Mouse (Mus musculus) activated CD4-positive, CD25-positive, alpha-beta regulatory T cell, adult 9 weeks (primary cell): ENCODE results near the gene Alg9. TPM values are rescaled to one million over a fixed set of nuclear protein-coding genes. Genes with fewer than 3 reads are reported as not detected.

Experiments used
- polyA plus RNA-seq: library from polyadenylated mRNA; unstranded; fragments of 100-300 nt; shearing (Covaris generic); gene quantifications from one replicate; pipeline ENCODE4 v1.2.1, GENCODE M21; 2017

Alg9 gene
- polyA plus RNA-seq, result 10.9 TPM

GRCm38 (mm10) chr9:50774991-50775612 is at the start of gene Alg9, which contains the start of gene 1110032A03Rik:
TSS of gene Alg9 (plus strand) at chr9:50775019.
TSS of gene 1110032A03Rik (minus strand) at chr9:50775520.

GRCm38 (mm10) chr9:50738914-50739870 is 35.6 kb upstream of the Alg9 start, which contains the start of gene Dixdc1:
TSS of gene Dixdc1 (minus strand) at chr9:50739517.

DNA sequence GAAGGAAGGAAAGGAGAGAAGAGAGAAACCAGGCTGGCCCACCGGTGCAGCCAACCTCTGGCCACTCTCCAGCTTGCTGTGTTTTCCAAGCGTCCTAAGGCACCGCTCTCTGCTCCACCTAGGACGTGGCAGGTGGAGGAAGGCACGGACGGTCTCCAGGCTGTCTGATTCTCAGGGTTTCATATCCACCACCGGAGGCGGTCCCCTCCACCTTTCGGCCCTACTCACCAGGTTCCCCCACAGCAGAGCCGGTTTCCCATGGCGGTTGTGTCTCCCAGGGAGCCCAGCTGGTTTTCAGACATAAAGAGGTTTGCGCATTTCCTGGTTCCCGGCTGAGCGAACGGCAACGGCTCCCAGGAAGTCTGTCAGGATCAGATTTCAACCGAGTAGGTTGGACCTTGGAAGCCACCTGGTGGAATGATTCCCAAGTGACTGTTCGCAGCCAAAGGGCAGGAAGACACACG is 28.6 kb upstream of the Alg9 start, which contains the start of gene 2310030G06Rik:
Gene 2310030G06Rik (minus strand): TSS at position 323 of the 464 bp plus-strand sequence.

DNA sequence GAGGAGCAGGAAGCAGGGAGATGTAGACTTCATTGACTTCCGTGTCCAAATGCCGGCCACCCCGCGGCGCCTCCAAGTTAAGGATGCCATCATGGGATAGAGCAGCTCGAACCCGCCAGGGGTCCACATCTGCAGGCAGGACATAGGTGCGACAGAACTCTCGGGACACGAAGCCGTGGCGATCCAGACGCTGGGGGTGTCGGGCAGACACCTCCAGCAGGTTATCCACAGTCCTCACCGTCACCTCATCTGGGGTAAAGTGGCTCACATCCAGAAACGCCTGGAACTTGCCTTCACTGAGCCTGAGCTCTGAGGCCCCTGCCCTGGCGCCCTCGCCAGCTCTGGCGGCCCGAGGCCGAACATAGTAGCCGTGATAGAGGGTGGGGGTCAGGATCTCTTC is 23.5 kb upstream of the Alg9 start, which contains the start of gene Cryab:
Gene Cryab (plus strand): TSS at position 3 of the 400 bp plus-strand sequence.

DNA sequence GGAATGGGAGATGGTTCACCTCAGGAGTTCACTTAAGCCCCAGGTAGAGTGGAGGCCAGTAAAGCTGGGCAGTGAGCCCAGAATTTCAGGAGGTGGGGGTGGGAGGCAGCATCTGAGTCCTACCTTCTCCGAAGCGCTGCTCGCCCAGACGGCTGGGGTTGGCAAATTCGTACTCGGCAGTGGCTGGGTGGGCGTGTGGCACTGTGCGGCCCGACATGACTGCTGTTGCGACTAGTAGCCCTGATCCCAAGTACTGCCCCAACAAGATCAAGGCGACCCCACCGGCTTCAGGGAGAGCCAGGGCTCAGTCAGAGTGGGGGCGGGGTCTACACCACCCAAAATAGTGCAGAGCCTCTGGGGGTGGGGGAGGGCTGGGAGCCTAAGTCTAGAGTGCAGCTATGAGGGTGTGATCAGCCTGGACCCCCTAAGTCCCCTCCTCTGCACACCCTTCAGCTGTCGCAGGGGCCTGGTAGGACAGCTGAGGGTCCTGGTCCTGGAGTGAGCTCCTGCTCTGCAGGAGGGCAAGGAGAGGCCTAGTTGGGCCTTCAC is 22.7 kb upstream of the Alg9 start, which contains the start of gene Hspb2:
Gene Hspb2 (minus strand): TSS at position 301 of the 549 bp plus-strand sequence.

DNA sequence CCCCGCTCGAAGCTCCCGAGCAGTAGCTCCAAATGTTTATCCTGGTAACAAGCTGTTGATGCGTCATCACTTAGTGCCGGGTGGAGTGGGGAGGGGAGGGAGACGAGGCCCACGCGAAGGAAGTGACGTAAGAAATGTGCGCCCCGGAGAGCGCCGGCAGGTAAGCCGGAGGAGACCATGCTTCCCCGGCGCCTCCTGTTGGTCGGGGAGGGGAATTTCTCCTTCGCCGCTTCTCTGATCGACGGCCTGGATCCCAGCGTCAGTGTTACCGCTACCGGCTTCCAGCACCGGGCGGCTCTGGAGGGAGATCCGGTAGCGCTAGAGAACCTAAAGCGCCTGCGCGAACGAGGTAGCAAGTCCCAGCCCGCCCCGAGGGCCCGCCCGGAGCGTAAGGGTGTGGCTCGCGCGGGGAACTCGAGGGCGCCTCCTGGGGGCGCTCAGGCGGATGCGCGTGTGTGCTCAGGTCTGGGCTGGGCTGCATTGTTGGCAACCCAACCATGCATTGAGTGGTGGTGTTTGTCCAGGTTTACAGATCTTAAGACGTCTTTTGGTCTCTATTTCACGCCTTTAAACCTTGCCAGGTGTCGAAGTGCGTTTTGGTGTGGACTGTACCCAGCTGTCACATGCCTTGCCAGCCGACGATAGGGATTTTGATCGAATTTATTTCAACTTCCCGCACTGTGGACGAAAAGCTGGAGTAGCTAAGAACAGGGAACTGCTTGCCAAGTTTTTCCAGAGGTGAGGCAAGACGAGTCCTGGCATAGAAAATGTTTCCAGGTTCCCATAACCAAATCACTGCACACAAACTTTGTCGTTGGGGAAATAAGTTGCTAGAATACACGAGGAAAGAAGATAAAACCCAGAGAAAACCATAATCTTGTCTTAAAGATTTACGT is 6.5 kb upstream of the Alg9 start, which contains the start of gene Fdxacb1:
Gene Fdxacb1 (plus strand): TSS at position 130 of the 896 bp plus-strand sequence.

GRCm38 (mm10) chr9:50845081-50845480 is 70.3 kb downstream of the Alg9 start, which contains the start of gene Ppp2r1b:
TSS of gene Ppp2r1b (plus strand) at chr9:50845301.

Other genes starting within 250 kb of the Alg9 start
- gene Pts, start 246.3 kb upstream of the Alg9 start, polyA plus RNA-seq, result 145 TPM
- 5.3 TPM for gene Il18, start 220.2 kb upstream of the Alg9 start, polyA plus RNA-seq
- 0.94 TPM for gene Bco2, start 219.8 kb upstream of the Alg9 start, polyA plus RNA-seq
- gene Tex12, start 213.7 kb upstream of the Alg9 start, polyA plus RNA-seq, result not detected
- 171 TPM for gene Sdhd, start 171.2 kb upstream of the Alg9 start, polyA plus RNA-seq
- gene Timm8b, start 171.1 kb upstream of the Alg9 start, polyA plus RNA-seq, result 109 TPM
- gene Pih1d2, start 157.7 kb upstream of the Alg9 start, polyA plus RNA-seq, result 0.77 TPM
- 20.5 TPM for gene Nkapd1, start 157.6 kb upstream of the Alg9 start, polyA plus RNA-seq
- gene Dlat, start 115.2 kb upstream of the Alg9 start, polyA plus RNA-seq, result 36.3 TPM
- gene Dixdc1, start 35.5 kb upstream of the Alg9 start, polyA plus RNA-seq, result 0.34 TPM
- not detected for gene 2310030G06Rik, start 28.5 kb upstream of the Alg9 start, polyA plus RNA-seq
- gene Cryab, start 23.7 kb upstream of the Alg9 start, polyA plus RNA-seq, result not detected
- gene Hspb2, start 22.7 kb upstream of the Alg9 start, polyA plus RNA-seq, result not detected
- 10.1 TPM for gene Fdxacb1, start 6.8 kb upstream of the Alg9 start, polyA plus RNA-seq
- 14.7 TPM for gene 1110032A03Rik, start 501 bp downstream of the Alg9 start, polyA plus RNA-seq
- gene Ppp2r1b, start 70.3 kb downstream of the Alg9 start, polyA plus RNA-seq, result 87.8 TPM
- gene Sik2, start 234.1 kb downstream of the Alg9 start, polyA plus RNA-seq, result 19.5 TPM